Mouse (Mus musculus) small intestine, adult 2 months (tissue): ENCODE measurements around the gene Ncoa5.

Experiments
- CTCF ChIP-seq: fragments of 200-500 bp; IDR thresholded peaks from 2 replicates; pipeline ENCODE4 v1.5.1; 2012; ENCODE audit warnings: low read depth, mild to moderate bottlenecking, control low read depth, inconsistent platforms, low read length, moderate library complexity, mixed read lengths; ENCODE audit not compliant: insufficient replicate concordance, insufficient read length; ENCODE audit errors: extremely low read depth
- POLR2A ChIP-seq: fragments of 200-500 bp; IDR thresholded peaks from 2 replicates; pipeline ENCODE4 v1.6.1; 2012; ENCODE audit warnings: low read depth, mild to moderate bottlenecking, control low read depth, inconsistent platforms, low read length, moderate library complexity

DNA sequence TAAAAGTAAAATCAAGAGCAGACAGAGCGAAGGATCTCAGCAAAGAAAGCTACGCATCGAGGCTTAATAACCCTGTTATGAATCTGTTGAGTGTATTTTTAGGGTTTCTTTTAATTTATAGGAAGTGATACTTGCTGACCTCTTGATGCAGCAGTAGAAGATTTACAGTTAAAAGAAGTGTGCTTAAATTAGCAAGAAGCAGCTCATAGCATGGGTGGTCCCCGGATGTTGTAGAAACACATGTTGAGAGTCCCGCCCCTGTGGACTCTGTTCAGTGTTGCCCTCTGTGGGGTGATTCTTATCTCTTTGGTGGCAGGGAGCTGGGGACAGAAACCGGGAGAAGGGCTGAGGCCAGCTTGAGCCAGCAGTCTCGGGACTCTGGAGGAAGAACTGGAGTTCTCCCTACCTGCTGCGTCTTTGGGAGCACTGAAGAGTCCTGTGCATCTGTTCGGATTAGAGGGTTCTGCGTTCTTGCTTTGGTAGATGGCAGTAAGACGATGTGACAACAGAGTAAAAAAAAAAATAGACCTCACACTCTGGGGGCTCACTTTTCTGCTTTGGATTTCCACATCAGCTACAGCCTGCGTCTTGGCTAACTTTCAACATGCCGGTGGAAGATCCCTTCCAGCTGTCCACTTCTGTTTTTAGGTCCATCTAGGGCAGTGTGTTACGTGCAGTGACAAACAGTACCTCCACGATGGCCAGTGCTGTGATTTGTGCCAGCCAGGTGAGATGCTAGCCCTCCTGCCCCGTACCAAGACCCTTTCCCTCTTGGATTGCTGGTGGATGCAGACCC is 27.2 kb upstream of the Ncoa5 start:
- TF ChIP-seq CTCF (no peak), POLR2A (no peak)
